Mouse (Mus musculus): ENCODE results near the gene Trnp1. TPM values are rescaled to one million over a fixed set of nuclear protein-coding genes. Genes with fewer than 3 reads are reported as not detected.

Trnp1 gene
- total and polyA plus RNA-seq, 2 experiments from 2014 or later: 15.2 to 52.2 TPM

DNA sequence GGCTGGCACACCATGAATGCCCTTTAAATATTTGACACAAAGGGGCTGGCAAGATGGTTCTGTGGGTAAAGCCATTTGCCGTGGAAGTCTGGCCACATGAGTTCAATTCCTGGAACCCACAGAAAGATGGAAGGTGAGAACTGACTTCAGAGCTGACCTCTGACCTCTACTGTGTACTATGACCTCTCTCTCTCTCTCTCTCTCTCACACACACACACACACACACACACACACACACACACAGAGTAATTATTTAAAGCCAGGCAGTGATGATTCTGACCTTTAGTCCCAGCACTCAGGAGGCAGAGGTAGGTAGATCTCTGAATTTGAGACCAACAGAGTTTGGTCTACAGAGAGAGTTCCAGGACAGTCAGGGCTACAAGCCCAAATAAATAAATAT lies 38.3 kb downstream of the Trnp1 start:
- WGBS: 81% methylated on average over 1 of the region's 1 CpGs
- Histone ChIP-seq H3K4me3 (ENCODE audit: low read depth, low read length) (no peak overlapping the region), H3K36me3 (ENCODE audit: insufficient read depth, low read length) (no peaks in the 10 kb centered on the region), H3K4me1 (ENCODE audit: insufficient read depth, low read length) (no peaks in the 10 kb centered on the region), H3K4me2 (ENCODE audit: low read depth, low read length, poor library complexity, severe bottlenecking) (no peak overlapping the region), H3K9ac (replicated peaks; ENCODE audit: low read length, poor library complexity, severe bottlenecking) (no peak overlapping the region), H3K27ac (ENCODE audit: low read depth, low read length) (no peak overlapping the region), H3K27me3 (ENCODE audit: insufficient read depth, low read length) (no peaks in the 10 kb centered on the region), H3K9me3 (ENCODE audit: low read length) (no peaks in the 10 kb centered on the region)
- TF ChIP-seq CTCF (IDR thresholded peaks at IDR 0.05): no peak
- no peak for ATAC-seq (ENCODE audit: low FRiP score)
- no peak for DNase-seq (ENCODE audit: low spot score)

DNA sequence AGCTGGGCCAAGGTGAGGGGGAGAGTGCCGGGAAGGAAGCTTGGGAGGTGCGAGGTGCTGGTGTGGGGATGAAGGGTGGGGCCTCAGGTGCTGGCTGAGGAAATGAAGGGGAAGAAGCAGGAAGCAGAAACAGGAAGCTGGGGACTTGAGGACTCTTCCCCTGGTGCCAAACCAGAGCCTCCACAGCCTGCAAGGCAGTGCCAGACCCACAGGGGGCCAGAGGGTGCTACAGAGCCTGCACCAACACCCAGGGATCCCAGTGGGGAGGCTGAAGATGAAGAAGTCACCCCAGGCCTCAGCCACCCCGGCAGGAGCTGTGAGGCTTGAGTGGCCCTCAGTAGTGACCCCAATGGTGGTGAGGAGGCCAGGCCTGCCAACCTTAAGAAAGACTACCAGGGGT lies 40.3 kb downstream of the Trnp1 start:
- ATAC-seq (ENCODE audit: low FRiP score): no peak
- TF ChIP-seq CTCF (IDR thresholded peaks at IDR 0.05): no peak
- no peak overlapping the region for H3K27ac ChIP-seq (ENCODE audit: low read depth, low read length)

DNA sequence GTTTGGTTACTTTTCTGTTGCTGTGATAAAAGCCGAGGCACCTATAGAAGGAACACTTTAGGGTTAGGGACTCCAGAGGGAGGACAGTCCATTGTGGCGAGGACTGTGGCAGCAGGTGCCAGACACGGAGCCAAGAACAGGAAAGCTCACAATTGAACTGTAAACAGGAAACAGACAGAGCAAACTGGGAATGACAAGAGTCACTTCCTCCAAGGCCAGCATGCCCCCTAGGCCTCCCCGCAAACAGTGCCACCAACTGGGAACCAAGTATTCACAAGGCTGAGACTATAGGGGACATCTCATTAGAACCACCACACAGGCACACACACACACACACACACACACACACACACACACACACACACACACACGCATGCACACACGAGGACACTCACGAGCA lies 45.9 kb downstream of the Trnp1 start:
- 78% methylated on average over 7 of the region's 7 CpGs for WGBS
- Histone ChIP-seq H3K9me3 (ENCODE audit: low read length) (no peaks in the 10 kb centered on the region), H3K4me1 (ENCODE audit: insufficient read depth, low read length) (no peaks in the 10 kb centered on the region), H3K4me3 (ENCODE audit: low read depth, low read length) (no peak overlapping the region), H3K36me3 (ENCODE audit: insufficient read depth, low read length) (no peaks in the 10 kb centered on the region), H3K9ac (replicated peaks; ENCODE audit: low read length, poor library complexity, severe bottlenecking) (no peak overlapping the region), H3K27me3 (ENCODE audit: insufficient read depth, low read length) (no peaks in the 10 kb centered on the region; the same call in 1 of the 2 replicates), H3K27ac (ENCODE audit: low read depth, low read length) (no peak overlapping the region), H3K4me2 (ENCODE audit: low read depth, low read length, poor library complexity, severe bottlenecking) (no peak overlapping the region)
- no peak for DNase-seq (ENCODE audit: low spot score)
- TF ChIP-seq CTCF (IDR thresholded peaks at IDR 0.05): no peak
- ATAC-seq (ENCODE audit: low FRiP score): no peak

More for the DNA sequence above, 40.3 kb downstream of the Trnp1 start:
- no peaks in the 10 kb centered on the region for H3K36me3 ChIP-seq (ENCODE audit: insufficient read depth, low read length)
- DNase-seq (ENCODE audit: low spot score): no peak
- no peaks in the 10 kb centered on the region for H3K4me1 ChIP-seq (ENCODE audit: insufficient read depth, low read length)
- no peak overlapping the region for H3K4me3 ChIP-seq (ENCODE audit: low read depth, low read length)
- H3K9ac ChIP-seq (replicated peaks; ENCODE audit: low read length, poor library complexity, severe bottlenecking): no peak overlapping the region
- H3K27me3 ChIP-seq (ENCODE audit: insufficient read depth, low read length): no peaks in the 10 kb centered on the region; the same call in 1 of the 2 replicates
- 69% methylated on average over 3 of the region's 3 CpGs for WGBS
- no peaks in the 10 kb centered on the region for H3K9me3 ChIP-seq (ENCODE audit: low read length)
- H3K4me2 ChIP-seq (ENCODE audit: low read depth, low read length, poor library complexity, severe bottlenecking): no peak overlapping the region

DNA sequence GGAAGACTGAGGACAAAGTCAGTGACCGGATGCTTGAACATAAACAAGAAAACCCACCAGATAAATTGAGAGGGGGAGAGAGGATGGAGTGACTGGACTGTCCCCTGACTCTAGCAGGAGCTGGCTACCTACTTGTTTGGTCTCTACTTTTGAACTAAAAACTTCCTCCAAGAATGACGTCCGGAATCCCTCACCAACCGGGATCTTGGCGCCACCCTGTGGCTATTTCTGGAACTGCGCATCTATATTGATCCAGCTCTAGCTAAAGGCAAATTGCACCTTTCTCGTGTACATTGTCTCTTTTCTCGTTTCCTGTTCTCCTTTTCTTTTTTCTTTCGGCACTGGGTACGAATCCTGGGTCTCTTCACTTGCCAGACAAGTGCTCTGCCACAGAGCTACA lies 46.8 kb downstream of the Trnp1 start:
- TF ChIP-seq CTCF (IDR thresholded peaks at IDR 0.05): peak; percentile 98
- no peak for ATAC-seq (ENCODE audit: low FRiP score)
- Histone ChIP-seq H3K27ac (ENCODE audit: low read depth, low read length) (no peak overlapping the region), H3K9me3 (ENCODE audit: low read length) (no peaks in the 10 kb centered on the region), H3K4me1 (ENCODE audit: insufficient read depth, low read length) (no peaks in the 10 kb centered on the region), H3K9ac (replicated peaks; ENCODE audit: low read length, poor library complexity, severe bottlenecking) (no peak overlapping the region), H3K36me3 (ENCODE audit: insufficient read depth, low read length) (no peaks in the 10 kb centered on the region), H3K4me2 (ENCODE audit: low read depth, low read length, poor library complexity, severe bottlenecking) (no peak overlapping the region), H3K4me3 (ENCODE audit: low read depth, low read length) (no peak overlapping the region), H3K27me3 (ENCODE audit: insufficient read depth, low read length) (no peaks in the 10 kb centered on the region; the same call in 1 of the 2 replicates)
- 8% methylated on average over 10 of the region's 10 CpGs for WGBS
- peak; percentile 84 for DNase-seq (ENCODE audit: low spot score)

DNA sequence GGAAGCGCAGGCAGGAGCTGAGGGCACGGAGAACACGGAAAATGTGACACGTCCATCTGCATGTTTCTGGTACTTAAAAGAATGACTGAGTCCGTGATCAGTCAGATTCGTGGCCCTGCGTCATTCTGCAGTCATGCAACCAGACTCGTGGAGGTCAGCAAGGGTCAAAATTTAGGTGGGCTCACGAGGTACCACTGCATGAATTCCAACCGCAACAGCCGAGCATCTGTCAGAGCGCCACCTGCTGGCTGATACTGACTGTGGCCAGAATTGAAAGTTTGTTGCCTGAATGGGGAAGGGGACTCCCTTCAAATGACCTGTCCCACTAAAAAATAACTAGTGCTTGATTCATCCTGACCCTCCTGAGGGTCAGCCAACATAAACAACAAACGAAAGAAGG lies 48.6 kb downstream of the Trnp1 start:
- DNase-seq (ENCODE audit: low spot score) (peak; percentile 51), ATAC-seq (ENCODE audit: low FRiP score) (no peak)
- peak; percentile 88 for TF ChIP-seq CTCF (IDR thresholded peaks at IDR 0.05)
- Histone ChIP-seq H3K9me3 (ENCODE audit: low read length) (no peaks in the 10 kb centered on the region), H3K27ac (ENCODE audit: low read depth, low read length) (no peak overlapping the region), H3K27me3 (ENCODE audit: insufficient read depth, low read length) (no peaks in the 10 kb centered on the region; the same call in 1 of the 2 replicates), H3K4me1 (ENCODE audit: insufficient read depth, low read length) (no peaks in the 10 kb centered on the region), H3K36me3 (ENCODE audit: insufficient read depth, low read length) (no peaks in the 10 kb centered on the region), H3K4me2 (ENCODE audit: low read depth, low read length, poor library complexity, severe bottlenecking) (peak overlapping the region; percentile 12; the same call in 1 of the 2 replicates), H3K4me3 (ENCODE audit: low read depth, low read length) (no peak overlapping the region), H3K9ac (replicated peaks; ENCODE audit: low read length, poor library complexity, severe bottlenecking) (no peak overlapping the region)
- 17% methylated on average over 13 of the region's 13 CpGs for WGBS

DNA sequence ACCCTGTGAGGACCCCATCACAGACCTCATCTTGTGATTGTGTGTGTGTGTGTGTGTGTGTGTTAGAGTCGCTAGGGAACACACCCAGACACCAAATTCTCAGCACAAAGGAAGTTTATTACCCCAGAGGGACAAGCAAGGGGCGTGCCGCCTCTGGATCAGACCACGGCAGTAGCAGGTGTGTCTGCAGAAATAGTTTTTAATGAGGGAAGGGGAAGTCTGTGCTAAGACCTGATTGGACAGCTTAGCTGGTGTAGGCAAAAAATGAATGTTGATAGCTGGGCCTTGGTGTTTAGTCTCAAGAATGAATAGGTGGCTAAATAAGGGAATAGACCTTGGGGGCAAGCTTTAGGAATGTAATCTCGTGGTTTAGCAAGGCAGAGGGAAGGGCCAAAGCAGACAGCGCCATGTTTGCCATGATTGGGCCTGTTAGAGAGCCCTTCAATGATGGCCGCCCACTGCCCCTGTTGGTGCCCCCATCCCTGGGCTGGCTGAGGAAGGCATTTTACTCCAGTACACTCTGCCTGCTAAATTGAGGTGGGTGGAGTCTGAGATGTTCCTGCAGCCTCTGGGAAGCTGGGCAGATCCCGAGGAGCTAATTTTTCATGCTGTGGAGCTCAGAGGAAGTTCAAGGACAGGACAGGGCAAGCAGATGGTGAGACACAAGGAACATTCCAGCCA lies 49.5 kb downstream of the Trnp1 start:
- Histone ChIP-seq H3K9me3 (ENCODE audit: low read length) (no peaks in the 10 kb centered on the region), H3K27me3 (ENCODE audit: insufficient read depth, low read length) (no peaks in the 10 kb centered on the region), H3K4me2 (ENCODE audit: low read depth, low read length, poor library complexity, severe bottlenecking) (no peak overlapping the region), H3K36me3 (ENCODE audit: insufficient read depth, low read length) (no peaks in the 10 kb centered on the region), H3K4me1 (ENCODE audit: insufficient read depth, low read length) (no peaks in the 10 kb centered on the region), H3K27ac (ENCODE audit: low read depth, low read length) (no peak overlapping the region), H3K9ac (replicated peaks; ENCODE audit: low read length, poor library complexity, severe bottlenecking) (no peak overlapping the region), H3K4me3 (ENCODE audit: low read depth, low read length) (no peak overlapping the region)
- no peak for TF ChIP-seq CTCF (IDR thresholded peaks at IDR 0.05)
- ATAC-seq (ENCODE audit: low FRiP score) (no peak), DNase-seq (ENCODE audit: low spot score) (no peak)
- 76% methylated on average over 8 of the region's 8 CpGs for WGBS
